Mouse (Mus musculus): ENCODE results near the gene Cd4.

GRCm38 (mm10) chr6:124854647-124855046 lies 33.4 kb downstream of the Cd4 start:
- no peak for TF ChIP-seq POLR2A (IDR thresholded peaks at IDR 0.05; ENCODE audit: low read depth, low read length)
- TF ChIP-seq CTCF (conservative IDR thresholded peaks at IDR 0.05; ENCODE audit: insufficient read depth, insufficient read length, low read depth, low read length), result no peak
